Mouse (Mus musculus) midbrain, embryonic 10.5 days (tissue): ENCODE measurements around the gene Neurod1. TPM values are rescaled to one million over a fixed set of nuclear protein-coding genes. Genes with fewer than 3 reads are reported as not detected.

ENCODE experiments used
- DNase-seq: peaks from one replicate; pipeline ENCODE4 v3.0.0-alpha.2; 2017; ENCODE audit warnings: low spot score
- H3K27ac ChIP-seq: fragments of 300-500 bp; sonication (generic); replicated peaks from 2 replicates; pipeline ENCODE4 v1.5.1; 2016; ENCODE audit warnings: mild to moderate bottlenecking
- H3K27me3 ChIP-seq: fragments of 300-500 bp; sonication (generic); 2 replicates; pipeline ENCODE4 v1.6.1; 2016; ENCODE audit warnings: low read depth, mild to moderate bottlenecking; ENCODE audit not compliant: poor library complexity, severe bottlenecking
- H3K36me3 ChIP-seq: fragments of 300-500 bp; sonication (generic); 2 replicates; pipeline ENCODE4 v1.6.1; 2016; ENCODE audit warnings: mild to moderate bottlenecking, moderate library complexity
- H3K4me1 ChIP-seq: fragments of 300-500 bp; sonication (generic); 2 replicates; pipeline ENCODE4 v1.6.1; 2016
- H3K4me3 ChIP-seq: fragments of 300-500 bp; sonication (generic); 2 replicates; pipeline ENCODE4 v1.5.1; 2016; ENCODE audit warnings: mild to moderate bottlenecking, moderate library complexity
- H3K9me3 ChIP-seq: fragments of 300-500 bp; sonication (generic); replicated peaks from 2 replicates; pipeline ENCODE4 v1.6.1; 2016; ENCODE audit warnings: mild to moderate bottlenecking
- WGBS: fragments of 180-500 bp; shearing (Covaris S2); methylation state at CpG from one replicate; pipeline ENCODE4 v1.1.7; 2016; 5-methylcytosine and 5-hydroxymethylcytosine counted together
- polyA plus RNA-seq: library from polyadenylated mRNA; unstranded; fragments of >200 nt; fragmentation: Nextera tagmentation; extraction: Ambion mirVana; gene quantifications from 2 replicates; pipeline ENCODE4 v1.2.1, GENCODE M21; 2016

The Neurod1 gene
- polyA plus RNA-seq = 18.8 and 23.5 TPM in 2 replicates

DNA sequence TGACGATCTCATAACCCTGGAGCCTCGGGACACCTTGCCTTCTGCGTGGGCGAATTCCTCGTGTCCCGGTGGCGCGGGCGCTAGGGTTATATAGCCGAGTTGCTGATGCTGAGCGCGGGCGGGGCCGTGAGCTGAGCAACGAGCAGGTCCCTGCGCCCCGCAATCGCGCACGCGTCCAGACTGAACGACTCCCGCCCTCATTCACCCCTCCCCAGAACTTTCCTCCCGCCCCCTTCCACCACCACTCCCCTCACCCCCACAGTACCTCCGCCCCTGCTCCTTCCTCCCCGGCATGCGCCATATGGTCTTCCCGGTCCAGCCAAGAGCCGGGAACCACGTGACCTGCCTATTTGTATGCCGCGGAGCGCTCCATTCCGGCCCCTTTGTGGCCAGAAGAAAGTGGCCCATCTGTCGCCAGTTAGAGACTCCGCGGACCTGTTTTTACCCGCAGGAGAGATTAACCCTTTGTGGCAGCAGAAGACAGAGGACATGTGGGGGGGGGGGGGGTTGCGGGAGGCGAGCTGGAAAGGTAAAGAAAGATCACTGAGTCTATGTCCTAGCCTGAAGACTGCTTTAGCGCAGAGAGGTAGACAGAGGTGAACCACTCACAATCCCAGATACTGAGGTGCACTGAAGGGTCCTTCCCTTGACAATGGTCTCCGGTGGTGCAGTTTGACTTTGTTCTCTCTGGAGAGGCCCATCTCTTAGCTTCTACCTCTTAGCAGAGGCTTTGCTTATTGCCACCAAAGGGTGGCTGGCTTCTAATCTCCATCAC, at the start of gene Neurod1, which contains the start of gene Cerkl:
TSS of gene Neurod1 (minus strand) at position 177 of the 775 bp plus-strand sequence.
TSS of gene Cerkl (minus strand) at position 211 of the 775 bp plus-strand sequence.
- no peaks in the 10 kb centered on the region for H3K36me3 ChIP-seq
- DNase-seq = peak; percentile 90
- H3K4me1 ChIP-seq = peaks cover 66% of the 10 kb centered on the region
- under 1% methylated on average over 42 of the region's 42 CpGs for WGBS
- H3K9me3 ChIP-seq = no peaks in the 10 kb centered on the region
- peaks cover 100% of the 10 kb centered on the region for H3K27me3 ChIP-seq
- peak within 1 kb of the TSS; percentile 56 for H3K4me3 ChIP-seq
- peak within 1 kb of the TSS; percentile 78 for H3K27ac ChIP-seq

DNA sequence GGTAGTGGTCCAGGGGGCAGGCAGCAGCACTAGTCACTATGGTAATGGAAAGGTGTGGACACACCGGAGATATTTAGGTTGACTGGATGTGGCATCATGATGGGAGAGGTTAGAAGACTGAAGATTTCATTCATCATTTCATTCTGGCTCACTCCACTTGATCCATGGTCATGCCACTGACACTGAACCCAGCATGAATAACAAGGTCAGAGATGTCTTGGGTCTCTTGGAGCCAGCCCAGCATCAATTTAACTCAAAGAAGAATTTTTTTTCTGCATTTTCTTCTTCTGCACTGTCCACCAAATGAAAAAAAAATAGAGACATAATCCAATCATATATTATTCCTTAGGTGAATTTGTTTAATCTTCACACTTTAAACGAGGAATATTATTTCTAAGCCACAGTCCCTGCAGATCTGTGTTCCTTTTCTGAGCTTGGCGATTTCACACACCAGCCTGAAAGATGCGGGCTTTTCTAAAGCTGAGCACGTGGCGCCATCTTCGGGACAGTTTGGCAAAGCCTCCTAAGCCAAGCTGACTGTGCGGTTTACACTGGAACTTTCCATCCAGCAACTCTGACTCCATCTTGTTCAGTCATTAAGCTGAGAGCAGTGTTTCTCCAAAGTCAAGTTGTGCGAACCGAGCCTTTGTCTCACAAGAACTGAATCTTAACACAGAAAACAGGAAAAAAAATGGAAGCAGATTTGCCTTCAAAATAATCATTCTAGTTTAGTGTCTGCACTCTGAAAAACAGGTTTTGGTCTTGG, 42.6 kb upstream of the Neurod1 start:
- Histone ChIP-seq H3K27ac (no peak overlapping the region), H3K4me3 (no peak overlapping the region), H3K36me3 (no peaks in the 10 kb centered on the region), H3K9me3 (no peaks in the 10 kb centered on the region), H3K4me1 (no peaks in the 10 kb centered on the region), H3K27me3 (no peaks in the 10 kb centered on the region)
- WGBS = 29% methylated on average over 10 of the region's 10 CpGs
- peak; percentile 74 for DNase-seq

DNA sequence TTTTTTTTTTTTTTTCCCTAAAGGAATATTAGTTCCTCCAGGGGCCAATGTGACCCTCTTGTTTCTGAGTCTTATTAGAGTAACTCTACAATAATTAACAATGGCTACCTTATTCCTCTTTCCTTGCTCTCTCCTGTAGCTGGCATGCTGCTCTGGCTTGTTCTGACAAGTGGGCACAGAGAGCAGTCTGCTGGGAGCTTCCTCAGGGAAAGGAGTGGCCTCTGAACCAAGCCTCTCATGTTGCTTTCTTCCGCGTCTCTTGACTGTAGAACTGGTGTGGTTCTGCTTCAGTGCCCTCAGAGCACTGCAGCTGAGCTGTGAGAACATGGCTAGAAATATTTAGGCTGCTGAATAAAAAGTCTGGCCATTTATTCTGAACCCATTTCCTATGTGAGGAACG, 28.6 kb upstream of the Neurod1 start:
- WGBS = 63% methylated on average over 3 of the region's 3 CpGs
- no peaks in the 10 kb centered on the region for H3K4me1 ChIP-seq
- no peak for DNase-seq

DNA sequence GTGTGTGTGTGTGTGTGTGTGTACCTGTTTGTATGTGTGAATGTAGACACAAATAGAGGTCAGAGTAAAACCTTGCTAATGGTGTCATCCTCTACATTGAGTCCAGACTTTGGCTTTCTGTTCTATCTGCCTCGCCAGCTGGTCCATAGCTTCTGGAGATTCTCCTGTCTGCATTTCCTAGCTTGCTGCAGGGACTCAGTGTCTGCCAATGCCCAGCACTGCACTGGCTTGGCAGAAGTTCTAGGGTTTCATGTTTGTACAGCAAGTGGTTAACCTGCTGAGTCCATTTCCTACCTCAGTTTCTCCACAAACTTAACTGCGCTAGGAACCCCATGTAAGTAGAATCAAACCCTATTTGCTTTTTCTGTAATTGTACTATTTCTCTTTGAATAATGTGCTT, 26.0 kb upstream of the Neurod1 start:
- DNase-seq = no peak
- H3K4me1 ChIP-seq = no peaks in the 10 kb centered on the region
- no peaks in the 10 kb centered on the region for H3K9me3 ChIP-seq
- H3K27me3 ChIP-seq = no peaks in the 10 kb centered on the region
- H3K27ac ChIP-seq = no peak overlapping the region
- WGBS = 92% methylated on average over 2 of the region's 2 CpGs
- no peaks in the 10 kb centered on the region for H3K36me3 ChIP-seq
- no peak overlapping the region for H3K4me3 ChIP-seq

More for the DNA sequence above, 28.6 kb upstream of the Neurod1 start:
- no peak overlapping the region for H3K27ac ChIP-seq
- H3K4me3 ChIP-seq = no peak overlapping the region
- no peaks in the 10 kb centered on the region for H3K27me3 ChIP-seq
- no peaks in the 10 kb centered on the region for H3K36me3 ChIP-seq
- H3K9me3 ChIP-seq = no peaks in the 10 kb centered on the region

DNA sequence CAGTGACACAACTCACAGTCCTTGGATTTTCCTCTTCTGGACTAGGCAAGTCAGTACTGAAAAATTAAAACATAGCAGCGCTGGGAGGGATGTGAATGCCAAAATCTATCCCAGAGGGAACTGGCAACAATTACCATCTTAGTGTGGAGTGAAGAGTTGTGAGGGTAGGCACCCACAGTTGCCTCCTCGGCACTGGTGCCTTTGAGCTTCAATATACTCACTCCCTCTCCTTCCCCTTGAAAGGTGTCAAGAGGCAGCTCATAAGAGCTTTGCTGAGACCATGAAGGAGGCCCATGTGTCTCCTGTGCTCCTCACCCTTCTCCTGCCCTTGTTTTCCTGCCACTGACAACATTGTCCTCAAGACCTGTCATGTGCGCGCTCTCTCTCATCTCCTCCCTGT, 5.9 kb upstream of the Neurod1 start:
- H3K27me3 ChIP-seq = peaks cover 61% of the 10 kb centered on the region

DNA sequence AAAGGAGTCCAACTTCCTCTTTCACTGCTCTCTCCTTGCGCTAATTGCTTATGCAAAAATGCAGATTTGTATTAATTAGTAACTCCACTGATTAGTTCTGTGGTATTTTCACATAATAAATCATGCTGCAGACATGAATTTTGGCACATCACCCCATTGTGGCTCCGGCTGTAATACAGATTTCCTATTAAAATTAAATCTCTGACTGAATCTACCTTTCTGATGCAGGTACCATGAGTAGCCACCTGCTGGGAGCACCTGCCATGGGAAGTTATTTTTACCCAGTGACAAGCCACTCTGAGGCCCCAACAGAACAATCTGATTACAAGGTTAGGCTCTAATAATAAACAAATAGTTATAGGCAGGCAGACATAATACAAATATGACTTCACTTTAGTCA, 5.3 kb upstream of the Neurod1 start:
- Histone ChIP-seq H3K36me3 (no peaks in the 10 kb centered on the region), H3K4me3 (no peak overlapping the region), H3K4me1 (peaks cover 37% of the 10 kb centered on the region), H3K27ac (no peak overlapping the region), H3K27me3 (peaks cover 67% of the 10 kb centered on the region), H3K9me3 (no peaks in the 10 kb centered on the region)
- DNase-seq = no peak
- WGBS = 88% methylated on average over 2 of the region's 2 CpGs

More for the DNA sequence above, 5.9 kb upstream of the Neurod1 start:
- no peak overlapping the region for H3K4me3 ChIP-seq
- peaks cover 31% of the 10 kb centered on the region for H3K4me1 ChIP-seq
- no peaks in the 10 kb centered on the region for H3K9me3 ChIP-seq
- H3K27ac ChIP-seq = no peak overlapping the region
- no peak for DNase-seq
- 84% methylated on average over 4 of the region's 4 CpGs for WGBS
- H3K36me3 ChIP-seq = no peaks in the 10 kb centered on the region

DNA sequence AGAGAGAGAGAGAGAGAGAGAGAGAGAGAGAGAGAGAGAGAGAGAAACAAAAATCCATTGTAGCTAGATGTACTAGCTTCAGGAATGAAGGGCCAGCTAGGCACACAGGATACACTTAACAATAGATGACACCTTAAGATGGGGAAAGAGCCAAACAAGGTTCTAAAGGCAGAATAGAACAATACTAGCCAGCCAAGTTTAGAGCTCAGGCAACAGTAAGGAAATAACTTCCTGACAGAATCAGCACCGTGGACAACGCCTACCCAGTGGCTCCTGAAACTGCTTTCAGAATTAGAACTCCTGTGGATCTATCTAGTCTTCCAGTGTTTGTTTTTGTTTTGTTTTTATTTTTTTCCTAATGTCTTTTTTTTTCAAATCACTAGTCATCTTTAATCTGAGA, 4.0 kb upstream of the Neurod1 start:
- WGBS = 4% methylated on average over 2 of the region's 2 CpGs
- Histone ChIP-seq H3K36me3 (no peaks in the 10 kb centered on the region), H3K4me3 (no peak overlapping the region), H3K9me3 (no peaks in the 10 kb centered on the region), H3K27me3 (peaks cover 80% of the 10 kb centered on the region), H3K4me1 (peaks cover 47% of the 10 kb centered on the region), H3K27ac (no peak overlapping the region)
- DNase-seq = peak; percentile 28

DNA sequence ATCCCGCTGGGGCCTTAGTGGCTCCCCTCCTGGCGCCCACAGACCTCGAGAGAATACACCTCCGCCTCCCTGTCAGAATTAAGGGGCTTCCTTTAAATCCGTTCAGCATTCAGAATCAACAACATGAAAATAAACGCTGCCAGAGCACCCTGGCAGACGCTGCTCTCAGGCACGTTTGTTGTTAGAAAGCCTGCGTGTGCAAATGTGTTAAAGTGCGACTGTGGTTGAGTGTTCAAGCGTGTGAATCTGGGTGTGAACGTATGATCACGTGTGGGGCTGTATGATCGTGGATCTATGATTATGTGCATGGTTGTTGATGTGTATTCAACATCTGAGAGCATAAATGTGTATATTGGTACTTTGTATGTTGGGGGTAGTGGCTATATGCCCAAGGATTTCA, 3.6 kb upstream of the Neurod1 start:
- Histone ChIP-seq H3K36me3 (no peaks in the 10 kb centered on the region), H3K27ac (peak overlapping the region; percentile 84), H3K4me3 (peak overlapping the region; percentile 48), H3K9me3 (no peaks in the 10 kb centered on the region), H3K4me1 (peaks cover 51% of the 10 kb centered on the region), H3K27me3 (peaks cover 84% of the 10 kb centered on the region)
- peak; percentile 18 for DNase-seq
- WGBS = 7% methylated on average over 14 of the region's 14 CpGs

DNA sequence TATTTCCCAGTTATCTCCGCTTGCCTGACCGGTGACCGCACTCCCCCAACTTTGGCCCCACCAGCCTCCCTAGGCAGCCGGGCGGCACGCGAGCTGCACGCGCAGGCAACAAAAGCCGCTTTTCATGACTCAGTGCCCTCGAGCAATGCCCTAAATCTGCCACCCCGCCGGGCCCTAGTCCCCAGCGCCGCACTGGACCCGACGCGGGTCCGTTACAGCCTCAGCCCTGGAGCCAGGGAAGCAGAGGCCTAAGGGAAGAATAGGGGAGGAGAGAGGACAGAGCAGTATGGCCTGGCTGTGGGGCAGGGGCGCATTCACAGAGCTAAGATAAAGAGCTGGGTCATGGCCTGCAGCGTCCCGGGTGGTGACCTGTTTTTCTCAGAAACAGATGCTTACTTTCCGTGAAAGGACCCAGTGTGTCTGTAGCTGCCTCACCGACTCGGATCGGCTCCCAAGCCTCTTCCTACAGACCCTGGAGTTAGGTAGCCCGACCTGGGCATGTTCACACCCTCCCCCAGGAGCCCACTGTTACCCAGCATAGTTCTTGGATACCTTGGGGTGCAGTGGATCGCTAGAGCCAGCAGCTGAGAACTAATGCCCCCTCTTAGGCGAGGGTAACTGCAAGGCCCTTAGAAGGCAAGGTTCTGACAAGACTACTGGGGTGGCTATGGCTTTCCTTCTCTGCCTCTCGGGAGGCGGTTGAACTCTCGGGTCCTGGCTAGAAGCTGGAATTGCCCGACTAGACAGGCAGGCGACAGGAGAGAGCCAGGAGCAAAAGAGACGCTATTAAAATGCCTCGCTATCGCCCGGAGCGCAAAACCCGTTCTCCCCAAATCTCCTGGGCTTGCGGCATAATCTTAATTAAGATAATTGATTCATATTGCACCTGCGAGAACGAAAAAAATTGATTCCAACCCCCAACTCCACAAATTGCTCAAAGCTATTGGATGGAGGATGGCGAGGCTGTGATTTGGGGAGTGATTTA, 2.8 kb upstream of the Neurod1 start:
- Histone ChIP-seq H3K4me3 (peak overlapping the region; percentile 48), H3K36me3 (no peaks in the 10 kb centered on the region), H3K27ac (peak overlapping the region; percentile 84), H3K27me3 (peaks cover 92% of the 10 kb centered on the region), H3K4me1 (peaks cover 59% of the 10 kb centered on the region), H3K9me3 (no peaks in the 10 kb centered on the region)
- DNase-seq = peak; percentile 79
- WGBS = under 1% methylated on average over 44 of the region's 44 CpGs

DNA sequence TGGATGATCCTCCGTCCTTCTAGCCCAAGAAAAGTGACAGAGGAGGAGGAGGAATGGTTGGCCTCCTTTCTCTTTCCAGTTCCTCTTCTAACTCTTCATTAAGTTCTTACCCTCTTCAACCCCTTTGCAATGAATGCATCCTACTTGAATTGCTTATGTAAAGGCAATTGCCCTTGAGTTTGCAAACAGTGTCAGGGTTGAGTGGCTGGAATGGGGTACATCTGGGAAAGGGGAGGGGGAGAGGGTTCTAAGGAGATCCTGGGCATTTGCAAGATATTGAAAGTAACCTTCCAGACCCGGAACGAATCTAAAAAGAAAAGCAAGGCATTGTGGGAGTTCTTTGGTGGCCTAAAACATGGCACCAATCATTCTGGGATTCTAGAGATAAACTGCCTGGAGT, 1.4 kb upstream of the Neurod1 start:
- Histone ChIP-seq H3K9me3 (no peaks in the 10 kb centered on the region), H3K27ac (0 out of 2 replicates have a peak overlapping the region, but pooled peaks have one; percentile 84), H3K4me3 (no peak overlapping the region), H3K36me3 (no peaks in the 10 kb centered on the region), H3K4me1 (peaks cover 66% of the 10 kb centered on the region), H3K27me3 (peaks cover 100% of the 10 kb centered on the region)
- WGBS = 14% methylated on average over 3 of the region's 3 CpGs
- peak; percentile 18 for DNase-seq

DNA sequence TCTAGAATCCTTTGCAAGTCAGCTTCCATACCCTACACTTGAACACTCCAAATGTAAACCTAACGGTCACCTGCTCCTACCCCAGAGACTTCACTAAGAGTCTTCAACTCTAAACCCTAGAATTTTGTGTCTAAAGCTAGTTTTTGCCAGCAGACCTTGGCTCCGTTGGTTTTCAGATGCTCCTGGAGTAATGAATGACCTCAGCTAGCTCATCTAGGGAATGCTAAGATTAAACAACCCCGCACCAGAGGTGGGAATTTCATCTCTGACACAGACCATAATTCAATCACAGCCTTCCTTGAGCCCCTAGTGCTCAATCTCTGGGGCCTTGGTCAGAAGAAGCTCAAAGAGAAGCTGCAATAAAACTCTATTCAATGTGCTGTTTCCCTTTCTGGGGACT, 883 bp upstream of the Neurod1 start:
- peaks cover 100% of the 10 kb centered on the region for H3K27me3 ChIP-seq
- no peak overlapping the region for H3K4me3 ChIP-seq
- H3K27ac ChIP-seq = peak overlapping the region; percentile 78
- H3K4me1 ChIP-seq = peaks cover 66% of the 10 kb centered on the region
- no peaks in the 10 kb centered on the region for H3K36me3 ChIP-seq
- no peak for DNase-seq
- no peaks in the 10 kb centered on the region for H3K9me3 ChIP-seq
- 59% methylated on average over 3 of the region's 3 CpGs for WGBS

DNA sequence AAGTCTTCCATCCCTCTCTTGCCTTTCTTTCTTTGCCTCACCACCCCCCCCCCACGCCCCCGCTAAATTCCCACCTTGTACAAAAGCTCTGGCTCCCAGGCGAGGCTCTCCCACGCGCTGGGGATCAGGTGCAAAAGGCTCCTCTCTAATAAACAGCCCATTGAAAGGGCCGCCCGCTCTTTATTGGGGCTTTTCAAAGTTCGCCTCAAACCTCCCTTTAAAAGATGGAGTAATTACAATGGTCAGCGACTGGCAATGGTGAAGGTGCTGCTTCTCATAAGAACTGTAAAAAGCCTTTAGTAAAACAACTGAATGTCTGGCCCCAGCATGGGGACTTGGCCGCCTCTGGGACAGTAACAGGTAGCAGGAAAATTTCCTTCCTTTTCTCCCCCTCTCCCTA, 905 bp downstream of the Neurod1 start:
- DNase-seq = peak; percentile 23
- Histone ChIP-seq H3K9me3 (no peaks in the 10 kb centered on the region), H3K27ac (peak overlapping the region; percentile 74; the same call in 1 of the 2 replicates), H3K4me1 (peaks cover 66% of the 10 kb centered on the region), H3K4me3 (peak overlapping the region; percentile 56), H3K36me3 (no peaks in the 10 kb centered on the region), H3K27me3 (peaks cover 100% of the 10 kb centered on the region)
- 4% methylated on average over 10 of the region's 10 CpGs for WGBS
